Comparison of ENCODE assay signal across 9 mouse cellular contexts in genomic region chr8:125292933-125293591, GRCm38 (mm10).
DNase-seq lines count a peak whose midpoint lies in the region; ATAC-seq and TF ChIP-seq lines count a peak whose summit lies in the region.
"Had no signal": no experiment of that assay in that cellular context is flagged by ENCODE, and none has a peak within 500 bp of the region (broad histone marks: within the 10 kb centered on the region; RNA-seq: fewer than 3 reads in every experiment).

No protein-coding gene starts in this region.

- peak; percentile 74 for TF ChIP-seq EP300 in lung, postnatal 0 days (IDR thresholded peaks at IDR 0.05)

- H3K4me1 ChIP-seq in hindbrain, embryonic 16.5 days (ENCODE audit: control insufficient read depth, insufficient read depth, low read depth, low read length) = peaks cover 5% of the 10 kb centered on the region
- no peaks in the 10 kb centered on the region for H3K4me1 ChIP-seq in hindbrain, embryonic 11.5 days (replicated peaks; ENCODE audit: control insufficient read depth, insufficient read depth, low read length)
- H3K4me1 ChIP-seq in embryonic facial prominence, embryonic 14.5 days (ENCODE audit: control insufficient read depth, insufficient read depth, low read length) = peaks cover 3% of the 10 kb centered on the region
- H3K4me1 ChIP-seq in lung, postnatal 0 days (ENCODE audit: insufficient read depth, low read depth, low read length) = peaks cover 9% of the 10 kb centered on the region

- H3K36me3 ChIP-seq in hindbrain, embryonic 16.5 days (ENCODE audit: control insufficient read depth, insufficient read depth, low read length) = no peaks in the 10 kb centered on the region
- no peaks in the 10 kb centered on the region for H3K36me3 ChIP-seq in hindbrain, embryonic 11.5 days (ENCODE audit: control insufficient read depth, insufficient read depth, low read length)
- H3K36me3 ChIP-seq in embryonic facial prominence, embryonic 14.5 days (ENCODE audit: control insufficient read depth, insufficient read depth, low read length) = no peaks in the 10 kb centered on the region
- H3K36me3 ChIP-seq in lung, postnatal 0 days (ENCODE audit: insufficient read depth, low read length) = no peaks in the 10 kb centered on the region
- H3K36me3 ChIP-seq: neural tube, embryonic 12.5 days had no signal

- no peak overlapping the region for H3K4me2 ChIP-seq in hindbrain, embryonic 16.5 days (ENCODE audit: low read length)
- H3K4me2 ChIP-seq in hindbrain, embryonic 11.5 days (replicated peaks; ENCODE audit: low read depth, low read length) = no peak overlapping the region
- no peak overlapping the region for H3K4me2 ChIP-seq in embryonic facial prominence, embryonic 14.5 days (ENCODE audit: low read depth, low read length)
- H3K4me2 ChIP-seq in lung, postnatal 0 days (replicated peaks; ENCODE audit: low read depth, low read length) = no peak overlapping the region
- H3K4me2 ChIP-seq: neural tube, embryonic 12.5 days had no signal

- H3K9me3 ChIP-seq in hindbrain, embryonic 16.5 days (ENCODE audit: control insufficient read depth, low read length) = peaks cover 4% of the 10 kb centered on the region; the same call in 1 of the 2 replicates
- H3K9me3 ChIP-seq in hindbrain, embryonic 11.5 days (ENCODE audit: control insufficient read depth, low read length) = no peaks in the 10 kb centered on the region
- H3K9me3 ChIP-seq in embryonic facial prominence, embryonic 14.5 days (ENCODE audit: control insufficient read depth, low read length) = peaks cover 4% of the 10 kb centered on the region; the same call in 1 of the 2 replicates
- no peaks in the 10 kb centered on the region for H3K9me3 ChIP-seq in lung, postnatal 0 days (ENCODE audit: low read length)

- no peak for DNase-seq in hindbrain, embryonic 11.5 days (ENCODE audit: low spot score)
- DNase-seq in embryonic facial prominence, embryonic 14.5 days (ENCODE audit: low spot score) = peak; percentile 80
- DNase-seq in heart, adult 8-10 months (ENCODE audit: low spot score) = peak; percentile 79
- peak; percentile 80 for DNase-seq in kidney, postnatal 14 days
- peak; percentile 89 for DNase-seq in lung, postnatal 0 days (ENCODE audit: low spot score)
- peak; percentile 89 for DNase-seq in telencephalon, adult 2 months (ENCODE audit: low read depth, low spot score)
- DNase-seq in spleen, postnatal 14 days (ENCODE audit: low spot score in 2 of 2) = no peak

- TF ChIP-seq CTCF in lung, postnatal 0 days (IDR thresholded peaks at IDR 0.05) = no peak

- H3K4me3 ChIP-seq in hindbrain, embryonic 16.5 days (ENCODE audit: low read length) = no peak overlapping the region
- H3K4me3 ChIP-seq in hindbrain, embryonic 11.5 days (ENCODE audit: low read depth, low read length) = no peak overlapping the region
- no peak overlapping the region for H3K4me3 ChIP-seq in embryonic facial prominence, embryonic 14.5 days (ENCODE audit: low read depth, low read length)
- H3K4me3 ChIP-seq in lung, postnatal 0 days (ENCODE audit: low read depth, low read length) = no peak overlapping the region
- H3K4me3 ChIP-seq: neural tube, embryonic 12.5 days had no signal

- peak overlapping the region; percentile 61 for H3K27ac ChIP-seq in hindbrain, embryonic 16.5 days (ENCODE audit: low read depth, low read length)
- no peak overlapping the region for H3K27ac ChIP-seq in hindbrain, embryonic 11.5 days (ENCODE audit: low read depth, low read length)
- H3K27ac ChIP-seq in embryonic facial prominence, embryonic 14.5 days (replicated peaks; ENCODE audit: low read depth, low read length) = peak overlapping the region; percentile 49; the same call in 1 of the 2 replicates
- H3K27ac ChIP-seq in lung, postnatal 0 days (ENCODE audit: low read length) = peak overlapping the region; percentile 74
- H3K27ac ChIP-seq: neural tube, embryonic 12.5 days had no signal

- no peak overlapping the region for H3K9ac ChIP-seq in hindbrain, embryonic 16.5 days (ENCODE audit: low read depth, low read length)
- no peak overlapping the region for H3K9ac ChIP-seq in hindbrain, embryonic 11.5 days (ENCODE audit: low read depth, low read length)
- no peak overlapping the region for H3K9ac ChIP-seq in embryonic facial prominence, embryonic 14.5 days (ENCODE audit: low read depth, low read length)
- no peak overlapping the region for H3K9ac ChIP-seq in lung, postnatal 0 days (replicated peaks; ENCODE audit: low read depth)
- H3K9ac ChIP-seq: neural tube, embryonic 12.5 days had no signal

- 0 out of 2 replicates have a peak, but pooled peaks have one; percentile 42 for ATAC-seq in hindbrain, embryonic 16.5 days
- ATAC-seq in hindbrain, embryonic 11.5 days (ENCODE audit: low FRiP score) = no peak
- peak; percentile 70; the same call in 1 of the 2 replicates for ATAC-seq in embryonic facial prominence, embryonic 14.5 days (ENCODE audit: low read depth)
- ATAC-seq in lung, postnatal 0 days = peak; percentile 86

- WGBS in hindbrain, embryonic 16.5 days = 47% methylated on average over 8 of the region's 8 CpGs
- WGBS in hindbrain, embryonic 11.5 days = 79% methylated on average over 8 of the region's 8 CpGs
- WGBS in embryonic facial prominence, embryonic 14.5 days = 61% methylated on average over 8 of the region's 8 CpGs
- WGBS in lung, postnatal 0 days = 25% methylated on average over 8 of the region's 8 CpGs

- H3K27me3 ChIP-seq in hindbrain, embryonic 16.5 days (replicated peaks; ENCODE audit: control insufficient read depth, insufficient read depth, low read length) = no peaks in the 10 kb centered on the region
- H3K27me3 ChIP-seq in hindbrain, embryonic 11.5 days (ENCODE audit: control insufficient read depth, insufficient read depth, low read length) = no peaks in the 10 kb centered on the region
- no peaks in the 10 kb centered on the region for H3K27me3 ChIP-seq in embryonic facial prominence, embryonic 14.5 days (replicated peaks; ENCODE audit: control insufficient read depth, insufficient read depth, low read length)
- no peaks in the 10 kb centered on the region for H3K27me3 ChIP-seq in lung, postnatal 0 days (replicated peaks; ENCODE audit: insufficient read depth, low read length)
- H3K27me3 ChIP-seq: neural tube, embryonic 12.5 days had no signal

Comparison
In these comparisons a context has a peak if more than half of its experiments do, and no peak if none do; other contexts are left out.
1. DNase-seq: peak in embryonic facial prominence, embryonic 14.5 days (single experiment), heart, adult 8-10 months (single experiment), kidney, postnatal 14 days (single experiment), lung, postnatal 0 days (single experiment) and telencephalon, adult 2 months (single experiment); none in hindbrain, embryonic 11.5 days (single experiment) and spleen, postnatal 14 days (0 of 2).